Mouse (Mus musculus) spleen, adult 2 months (tissue): ENCODE results near the gene Caskin2.

Experiments
- CTCF ChIP-seq: fragments of 200-500 bp; IDR thresholded peaks from 2 replicates; pipeline ENCODE4 v1.5.1; 2011; ENCODE audit warnings: mild to moderate bottlenecking, inconsistent platforms; ENCODE audit not compliant: insufficient read depth, insufficient read length, insufficient replicate concordance; ENCODE audit errors: extremely low read depth
- POLR2A ChIP-seq: fragments of 200-500 bp; IDR thresholded peaks from 2 replicates; pipeline ENCODE4 v1.6.1; 2011; ENCODE audit warnings: low read depth, low read length, inconsistent platforms

GRCm38 (mm10) chr11:115858354-115858753 lies 44.9 kb upstream of the Caskin2 start, which contains the start of gene Myo15b:
- TF ChIP-seq POLR2A (no peak), CTCF (no peak)
